Mouse (Mus musculus): ENCODE measurements at regions not wholly inside any gene's neighbourhood (a gene's known extent, or its start where the extent isn't known, plus 50 kb on each side); places are given as distances from the start of the nearest gene placed in this dataset.

- no peak for DNase-seq
- H3K4me3 ChIP-seq (ENCODE audit: low read depth, low read length) = no peak overlapping the region
- no peaks in the 10 kb centered on the region for H3K36me3 ChIP-seq (ENCODE audit: insufficient read depth)
- H3K4me2 ChIP-seq (ENCODE audit: low read depth) = no peak overlapping the region
- no peaks in the 10 kb centered on the region for H3K9me3 ChIP-seq (ENCODE audit: low read length)
- ATAC-seq = no peak
- no peak overlapping the region for H3K9ac ChIP-seq
- WGBS = 88% methylated on average over 5 of the region's 5 CpGs
- TF ChIP-seq CTCF (IDR thresholded peaks at IDR 0.05; ENCODE audit: low read depth) = no peak
- H3K4me1 ChIP-seq (ENCODE audit: insufficient read depth) = peaks cover 10% of the 10 kb centered on the region
- no peaks in the 10 kb centered on the region for H3K27me3 ChIP-seq (ENCODE audit: insufficient read depth, low read length)
- no peak overlapping the region for H3K27ac ChIP-seq (ENCODE audit: low read depth, low read length)
These were observed 1374.3 kb upstream of the A1bg start for GRCm38 (mm10) chr15:62297138-62297537.

- Histone ChIP-seq H3K4me1 (ENCODE audit: insufficient read depth) (peaks cover 10% of the 10 kb centered on the region), H3K36me3 (ENCODE audit: insufficient read depth) (no peaks in the 10 kb centered on the region), H3K27ac (ENCODE audit: low read depth, low read length) (0 out of 2 replicates have a peak overlapping the region, but pooled peaks have one; percentile 17), H3K9ac (no peak overlapping the region), H3K27me3 (ENCODE audit: insufficient read depth, low read length) (no peaks in the 10 kb centered on the region), H3K4me2 (ENCODE audit: low read depth) (no peak overlapping the region), H3K4me3 (ENCODE audit: low read depth, low read length) (no peak overlapping the region), H3K9me3 (ENCODE audit: low read length) (no peaks in the 10 kb centered on the region)
- peak; percentile 54 for DNase-seq
- WGBS = 26% methylated on average over 8 of the region's 8 CpGs
- TF ChIP-seq CTCF (IDR thresholded peaks at IDR 0.05; ENCODE audit: low read depth) = no peak
- ATAC-seq = peak; percentile 27
These were observed 1372.6 kb upstream of the A1bg start for GRCm38 (mm10) chr15:62295233-62295927.

- Histone ChIP-seq H3K27ac (ENCODE audit: low read depth, low read length) (no peak overlapping the region), H3K9me3 (ENCODE audit: low read length) (no peaks in the 10 kb centered on the region), H3K36me3 (ENCODE audit: insufficient read depth) (no peaks in the 10 kb centered on the region), H3K4me2 (ENCODE audit: low read depth) (no peak overlapping the region), H3K27me3 (ENCODE audit: insufficient read depth, low read length) (no peaks in the 10 kb centered on the region), H3K4me1 (ENCODE audit: insufficient read depth) (peaks cover 10% of the 10 kb centered on the region), H3K9ac (no peak overlapping the region), H3K4me3 (ENCODE audit: low read depth, low read length) (no peak overlapping the region)
- TF ChIP-seq CTCF (IDR thresholded peaks at IDR 0.05; ENCODE audit: low read depth) = no peak
- no peak for DNase-seq
- ATAC-seq = no peak
- 32% methylated on average over 3 of the region's 3 CpGs for WGBS
These were observed 1372.0 kb upstream of the A1bg start for GRCm38 (mm10) chr15:62294786-62295185.

GRCm38 (mm10) chr15:62292876-62293275 lies 1370.1 kb upstream of the A1bg start:
- Histone ChIP-seq H3K4me3 (ENCODE audit: low read depth, low read length) (no peak overlapping the region), H3K36me3 (ENCODE audit: insufficient read depth) (no peaks in the 10 kb centered on the region), H3K4me2 (ENCODE audit: low read depth) (no peak overlapping the region), H3K4me1 (ENCODE audit: insufficient read depth) (peaks cover 10% of the 10 kb centered on the region), H3K9ac (no peak overlapping the region), H3K27ac (ENCODE audit: low read depth, low read length) (no peak overlapping the region), H3K27me3 (ENCODE audit: insufficient read depth, low read length) (no peaks in the 10 kb centered on the region), H3K9me3 (ENCODE audit: low read length) (no peaks in the 10 kb centered on the region)
- DNase-seq (no peak), ATAC-seq (no peak)
- no peak for TF ChIP-seq CTCF (IDR thresholded peaks at IDR 0.05; ENCODE audit: low read depth)
- WGBS = 94% methylated on average over 3 of the region's 3 CpGs

- H3K4me3 ChIP-seq (ENCODE audit: low read depth, low read length) = no peak overlapping the region
- H3K27me3 ChIP-seq (ENCODE audit: insufficient read depth, low read length) = no peaks in the 10 kb centered on the region
- no peak overlapping the region for H3K27ac ChIP-seq (ENCODE audit: low read depth, low read length)
- DNase-seq (no peak), ATAC-seq (no peak)
- H3K36me3 ChIP-seq (ENCODE audit: insufficient read depth) = no peaks in the 10 kb centered on the region
- no peak overlapping the region for H3K4me2 ChIP-seq (ENCODE audit: low read depth)
- no peaks in the 10 kb centered on the region for H3K9me3 ChIP-seq (ENCODE audit: low read length)
- H3K9ac ChIP-seq = no peak overlapping the region
- TF ChIP-seq CTCF (IDR thresholded peaks at IDR 0.05; ENCODE audit: low read depth) = no peak
- peaks cover 10% of the 10 kb centered on the region for H3K4me1 ChIP-seq (ENCODE audit: insufficient read depth)
- WGBS = 85% methylated on average over 4 of the region's 4 CpGs
These were observed 1367.9 kb upstream of the A1bg start for GRCm38 (mm10) chr15:62290687-62291086.

GRCm38 (mm10) chr15:62286666-62287655 lies 1364.1 kb upstream of the A1bg start:
- TF ChIP-seq CTCF (IDR thresholded peaks at IDR 0.05; ENCODE audit: low read depth) = no peak
- Histone ChIP-seq H3K9me3 (ENCODE audit: low read length) (no peaks in the 10 kb centered on the region), H3K4me1 (ENCODE audit: insufficient read depth) (0 out of 2 replicates have a peak, but pooled peaks cover 12% of the 10 kb centered on the region), H3K4me3 (ENCODE audit: low read depth, low read length) (no peak overlapping the region), H3K36me3 (ENCODE audit: insufficient read depth) (no peaks in the 10 kb centered on the region), H3K4me2 (ENCODE audit: low read depth) (no peak overlapping the region), H3K9ac (no peak overlapping the region), H3K27ac (ENCODE audit: low read depth, low read length) (no peak overlapping the region), H3K27me3 (ENCODE audit: insufficient read depth, low read length) (no peaks in the 10 kb centered on the region)
- DNase-seq = no peak
- WGBS = 44% methylated on average over 11 of the region's 11 CpGs
- no peak for ATAC-seq
